Mouse (Mus musculus) kidney, embryonic 15.5 days (tissue): ENCODE data around the gene Gimap4. TPM values are rescaled to one million over a fixed set of nuclear protein-coding genes. Genes with fewer than 3 reads are reported as not detected.

Experiments
- ATAC-seq: fragments of 200-750 bp; cut with Nextera tagmentation; replicated peaks from 2 replicates; pipeline ENCODE4 v1.8.0; 2017; ENCODE audit warnings: moderate TSS enrichment; ENCODE audit not compliant: low FRiP score
- H3K27ac ChIP-seq: fragments of 300-500 bp; sonication (generic); 2 replicates; pipeline ENCODE4 v1.5.1; 2015; ENCODE audit warnings: mild to moderate bottlenecking, inconsistent platforms
- H3K27me3 ChIP-seq: fragments of 300-500 bp; sonication (generic); 2 replicates; pipeline ENCODE4 v1.6.1; 2015; ENCODE audit warnings: inconsistent platforms
- H3K36me3 ChIP-seq: fragments of 300-500 bp; sonication (generic); 2 replicates; pipeline ENCODE4 v1.6.1; 2015; ENCODE audit warnings: inconsistent platforms
- H3K4me1 ChIP-seq: fragments of 300-500 bp; sonication (generic); 2 replicates; pipeline ENCODE4 v1.6.1; 2015; ENCODE audit warnings: inconsistent platforms
- H3K4me2 ChIP-seq: fragments of 300-500 bp; sonication (generic); 2 replicates; pipeline ENCODE4 v1.6.1; 2015; ENCODE audit warnings: moderate library complexity, mild to moderate bottlenecking, inconsistent platforms
- H3K4me3 ChIP-seq: fragments of 300-500 bp; sonication (generic); replicated peaks from 2 replicates; pipeline ENCODE4 v1.5.1; 2015; ENCODE audit warnings: mild to moderate bottlenecking, inconsistent platforms
- H3K9ac ChIP-seq: fragments of 300-500 bp; sonication (generic); 2 replicates; pipeline ENCODE4 v1.6.1; 2015; ENCODE audit warnings: mild to moderate bottlenecking, inconsistent platforms
- H3K9me3 ChIP-seq: fragments of 300-500 bp; sonication (generic); replicated peaks from 2 replicates; pipeline ENCODE4 v1.6.1; 2016; ENCODE audit warnings: inconsistent platforms
- WGBS: fragments of 180-500 bp; shearing (Covaris S2); methylation state at CpG from one replicate; pipeline ENCODE4 v1.1.7; 2015; ENCODE audit warnings: mixed read lengths; 5-methylcytosine and 5-hydroxymethylcytosine counted together
- polyA plus RNA-seq: library from polyadenylated mRNA; unstranded; fragments of >200 nt; fragmentation: Nextera tagmentation; extraction: Ambion mirVana; gene quantifications from 2 replicates; pipeline ENCODE4 v1.2.1, GENCODE M21; 2015

Gimap4 gene
- polyA plus RNA-seq = 69.5 and 72.5 TPM in 2 replicates

DNA sequence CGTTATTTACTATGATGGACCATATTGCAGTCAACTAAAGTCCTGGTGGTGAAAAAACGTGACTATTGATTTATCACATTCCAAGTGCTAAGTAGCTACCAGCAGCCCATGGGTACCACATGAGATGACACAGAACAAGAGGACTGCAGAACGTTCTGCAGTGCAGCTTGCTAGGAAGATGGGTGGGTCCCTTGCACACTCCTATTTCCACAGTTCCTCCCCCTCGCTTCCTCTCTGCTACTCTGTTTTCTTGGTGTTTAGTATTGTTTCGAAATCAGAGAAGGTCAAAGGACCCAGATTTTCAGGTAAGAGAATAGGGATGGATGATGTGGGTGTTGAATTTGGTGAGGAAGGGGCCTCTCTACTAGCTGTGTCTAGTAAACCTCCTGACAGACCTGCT lies at the start of gene Gimap4:
TSS of gene Gimap4 (plus strand) at position 231 of the 400 bp plus-strand sequence.
- peak within 1 kb of the TSS; percentile 29 for H3K4me3 ChIP-seq

DNA sequence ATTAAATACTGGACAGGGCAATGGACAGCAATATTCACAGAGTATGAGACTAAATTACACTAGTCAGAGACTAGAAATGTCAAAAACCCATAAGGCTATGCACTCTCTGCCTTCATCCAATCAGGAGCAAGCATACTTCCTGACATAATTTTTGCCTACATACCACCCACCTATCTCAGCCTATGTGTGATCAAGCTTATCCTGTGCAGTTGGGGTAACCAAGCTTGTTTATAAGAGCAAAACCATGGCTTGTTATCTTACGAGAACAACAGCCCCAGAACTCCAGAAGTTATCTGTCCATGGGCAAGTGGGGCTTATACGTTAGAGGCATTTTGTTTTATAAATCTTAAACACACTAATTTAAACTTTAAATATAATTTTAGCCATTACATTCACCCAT lies 49.2 kb upstream of the Gimap4 start:
- 83% methylated on average over 2 of the region's 2 CpGs for WGBS
- H3K4me3 ChIP-seq = no peak overlapping the region
- H3K4me2 ChIP-seq = no peak overlapping the region
- no peaks in the 10 kb centered on the region for H3K27me3 ChIP-seq
- H3K9me3 ChIP-seq = no peaks in the 10 kb centered on the region
- no peak overlapping the region for H3K9ac ChIP-seq
- 0 out of 2 replicates have a peak, but pooled peaks cover under 1% of the 10 kb centered on the region for H3K4me1 ChIP-seq
- ATAC-seq = no peak
- H3K36me3 ChIP-seq = no peaks in the 10 kb centered on the region
- H3K27ac ChIP-seq = no peak overlapping the region

More for the DNA sequence above, at the start of gene Gimap4:
- H3K9ac ChIP-seq = no peak within 1 kb of the TSS
- peak within 1 kb of the TSS; percentile 26; the same call in 1 of the 2 replicates for H3K4me2 ChIP-seq
- no peaks in the 10 kb centered on the region for H3K4me1 ChIP-seq
- H3K27me3 ChIP-seq = no peaks in the 10 kb centered on the region
- no peaks in the 10 kb centered on the region for H3K9me3 ChIP-seq
- peak within 1 kb of the TSS; percentile 60 for H3K27ac ChIP-seq
- ATAC-seq = no peak
- WGBS = 49% methylated on average over 5 of the region's 5 CpGs
- no peaks in the 10 kb centered on the region for H3K36me3 ChIP-seq

DNA sequence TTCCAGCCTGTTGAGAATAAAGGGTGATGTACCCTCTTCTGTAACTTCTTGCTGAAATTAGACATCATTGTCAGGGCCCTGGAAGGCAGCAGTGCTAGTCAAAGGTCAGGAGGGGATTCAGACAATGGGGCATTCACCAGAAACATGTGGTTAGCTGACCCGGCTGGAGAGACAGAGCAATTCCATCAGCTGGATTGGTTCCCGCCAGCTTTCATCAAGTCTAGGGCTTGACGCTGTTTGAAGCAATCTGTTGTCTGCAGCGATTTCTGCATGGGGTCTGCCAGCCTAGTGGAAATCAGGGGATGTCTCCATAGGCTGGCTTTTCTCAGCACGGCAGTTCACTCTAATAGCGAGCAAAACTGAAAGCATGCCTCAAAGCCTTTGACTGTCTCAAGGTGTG lies 47.8 kb upstream of the Gimap4 start:
- no peaks in the 10 kb centered on the region for H3K36me3 ChIP-seq
- H3K27ac ChIP-seq = no peak overlapping the region
- H3K27me3 ChIP-seq = no peaks in the 10 kb centered on the region
- 73% methylated on average over 6 of the region's 6 CpGs for WGBS
- no peaks in the 10 kb centered on the region for H3K4me1 ChIP-seq
- H3K9me3 ChIP-seq = no peaks in the 10 kb centered on the region
- H3K4me2 ChIP-seq = no peak overlapping the region
- no peak overlapping the region for H3K9ac ChIP-seq
- ATAC-seq = no peak
- H3K4me3 ChIP-seq = no peak overlapping the region

DNA sequence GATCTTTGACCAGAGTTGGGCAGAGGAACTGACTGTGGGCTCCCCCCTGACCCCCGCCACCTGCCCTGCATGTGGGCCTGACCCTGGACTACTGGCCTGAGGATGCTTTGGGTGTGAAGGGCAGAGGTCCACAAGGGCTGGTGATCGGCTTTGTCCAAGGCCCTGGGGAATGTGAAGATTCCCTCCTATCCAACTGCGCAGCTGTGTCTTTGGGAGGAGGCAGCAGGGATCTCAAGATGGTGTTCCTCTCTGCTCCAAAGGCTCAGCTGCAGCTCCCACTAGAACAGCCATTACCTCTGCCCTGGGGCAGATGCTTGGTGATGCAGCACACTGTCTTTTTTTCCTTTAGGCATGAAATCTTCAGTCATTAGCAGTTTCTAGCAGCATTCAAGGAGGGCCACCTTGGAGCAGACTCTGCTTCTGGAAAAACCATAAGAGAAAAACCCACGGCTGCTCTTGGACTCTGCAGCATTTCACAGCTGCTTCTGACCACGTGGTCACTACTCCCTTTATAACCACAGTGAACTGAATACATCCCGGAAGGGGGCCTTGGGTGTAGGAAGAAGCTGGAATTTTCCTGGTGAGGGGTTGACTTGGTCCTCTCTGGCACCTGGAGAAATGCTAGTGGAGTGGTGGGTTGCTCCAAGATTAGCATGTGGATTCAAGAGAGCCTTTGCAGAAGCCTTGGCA lies 46.4 kb upstream of the Gimap4 start:
- H3K4me3 ChIP-seq = no peak overlapping the region
- H3K9ac ChIP-seq = no peak overlapping the region
- no peak overlapping the region for H3K4me2 ChIP-seq
- no peaks in the 10 kb centered on the region for H3K36me3 ChIP-seq
- no peaks in the 10 kb centered on the region for H3K27me3 ChIP-seq
- no peak overlapping the region for H3K27ac ChIP-seq
- ATAC-seq = no peak
- no peaks in the 10 kb centered on the region for H3K9me3 ChIP-seq
- WGBS = 65% methylated on average over 6 of the region's 6 CpGs
- no peaks in the 10 kb centered on the region for H3K4me1 ChIP-seq

DNA sequence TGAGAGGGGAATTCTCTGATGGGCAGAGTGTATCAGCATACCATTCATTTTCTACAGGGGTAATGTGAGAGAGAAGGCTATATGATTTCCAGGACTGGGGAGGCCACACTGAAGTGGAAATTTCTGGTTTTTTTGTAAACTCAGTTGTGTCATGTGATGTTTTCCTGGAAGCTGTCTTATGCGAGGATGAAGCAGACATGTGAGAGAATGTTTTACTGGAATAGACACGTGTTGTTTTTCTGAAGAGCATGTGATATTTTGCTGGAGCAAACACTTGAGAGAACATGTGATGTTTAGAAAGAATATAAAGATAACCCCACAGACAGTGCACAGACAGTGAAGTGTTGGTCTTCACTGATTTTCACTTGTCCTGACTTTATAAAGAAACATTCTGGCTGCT lies 45.8 kb upstream of the Gimap4 start:
- no peak for ATAC-seq
- no peaks in the 10 kb centered on the region for H3K36me3 ChIP-seq

DNA sequence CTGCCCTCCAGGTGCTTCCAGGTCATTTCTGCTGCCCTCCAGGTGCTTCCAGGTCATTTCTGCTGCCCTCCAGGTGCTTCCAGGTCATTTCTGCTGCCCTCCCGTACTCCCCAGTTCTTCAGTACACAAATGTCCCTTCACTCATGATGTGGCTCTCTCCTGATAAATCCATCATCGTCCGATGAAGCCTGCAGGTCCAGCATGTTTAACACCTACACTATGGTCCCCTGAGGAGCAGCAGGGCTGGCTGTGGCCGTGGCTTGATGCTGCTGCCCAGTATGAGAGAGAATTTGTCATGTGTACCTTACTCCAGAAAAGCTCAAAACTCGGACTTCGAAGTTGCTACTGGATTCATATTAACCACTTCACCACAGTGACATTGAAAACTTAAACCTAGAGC lies 43.0 kb upstream of the Gimap4 start:
- no peaks in the 10 kb centered on the region for H3K36me3 ChIP-seq
- H3K27me3 ChIP-seq = peaks cover 3% of the 10 kb centered on the region; the same call in 1 of the 2 replicates
- H3K4me3 ChIP-seq = no peak overlapping the region
- H3K9ac ChIP-seq = no peak overlapping the region
- no peak overlapping the region for H3K4me2 ChIP-seq
- no peaks in the 10 kb centered on the region for H3K9me3 ChIP-seq
- H3K27ac ChIP-seq = no peak overlapping the region
- no peak for ATAC-seq
- WGBS = 71% methylated on average over 6 of the region's 6 CpGs
- no peaks in the 10 kb centered on the region; the same call in 1 of the 2 replicates for H3K4me1 ChIP-seq

More for the DNA sequence above, 45.8 kb upstream of the Gimap4 start:
- Histone ChIP-seq H3K9me3 (no peaks in the 10 kb centered on the region), H3K4me1 (no peaks in the 10 kb centered on the region), H3K9ac (no peak overlapping the region), H3K27ac (no peak overlapping the region), H3K27me3 (no peaks in the 10 kb centered on the region), H3K4me3 (no peak overlapping the region), H3K4me2 (no peak overlapping the region)
- WGBS = 70% methylated on average over 2 of the region's 2 CpGs

DNA sequence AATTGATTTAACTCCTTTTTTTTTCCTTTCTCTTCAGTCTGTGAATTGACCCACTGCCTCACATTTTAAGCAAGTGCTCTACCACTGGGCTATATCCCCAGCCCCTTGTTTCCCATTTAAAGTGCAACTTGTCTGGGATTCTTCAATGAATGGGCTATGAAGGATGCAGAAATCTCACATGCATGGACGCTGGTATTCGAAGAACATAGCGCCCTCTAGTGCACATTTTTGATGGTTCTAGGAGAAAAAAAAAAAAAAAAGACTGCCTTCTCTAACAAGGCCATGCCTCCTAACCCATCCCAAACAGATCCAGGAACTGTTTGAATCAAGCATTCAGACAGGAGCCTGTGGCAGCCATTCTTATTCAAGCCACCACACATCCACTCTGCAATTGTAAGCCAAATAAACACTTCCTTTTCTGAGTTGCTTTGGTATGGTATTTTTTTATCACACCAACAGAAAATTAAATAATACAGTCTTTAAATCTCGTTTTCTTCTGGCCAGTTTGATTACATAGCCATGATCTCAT lies 41.5 kb upstream of the Gimap4 start:
- 20% methylated on average over 4 of the region's 4 CpGs for WGBS
- Histone ChIP-seq H3K4me2 (no peak overlapping the region), H3K27ac (no peak overlapping the region), H3K27me3 (peaks cover 3% of the 10 kb centered on the region; the same call in 1 of the 2 replicates), H3K4me1 (peaks cover 4% of the 10 kb centered on the region), H3K9me3 (no peaks in the 10 kb centered on the region), H3K4me3 (no peak overlapping the region), H3K36me3 (no peaks in the 10 kb centered on the region), H3K9ac (no peak overlapping the region)
- ATAC-seq = no peak

DNA sequence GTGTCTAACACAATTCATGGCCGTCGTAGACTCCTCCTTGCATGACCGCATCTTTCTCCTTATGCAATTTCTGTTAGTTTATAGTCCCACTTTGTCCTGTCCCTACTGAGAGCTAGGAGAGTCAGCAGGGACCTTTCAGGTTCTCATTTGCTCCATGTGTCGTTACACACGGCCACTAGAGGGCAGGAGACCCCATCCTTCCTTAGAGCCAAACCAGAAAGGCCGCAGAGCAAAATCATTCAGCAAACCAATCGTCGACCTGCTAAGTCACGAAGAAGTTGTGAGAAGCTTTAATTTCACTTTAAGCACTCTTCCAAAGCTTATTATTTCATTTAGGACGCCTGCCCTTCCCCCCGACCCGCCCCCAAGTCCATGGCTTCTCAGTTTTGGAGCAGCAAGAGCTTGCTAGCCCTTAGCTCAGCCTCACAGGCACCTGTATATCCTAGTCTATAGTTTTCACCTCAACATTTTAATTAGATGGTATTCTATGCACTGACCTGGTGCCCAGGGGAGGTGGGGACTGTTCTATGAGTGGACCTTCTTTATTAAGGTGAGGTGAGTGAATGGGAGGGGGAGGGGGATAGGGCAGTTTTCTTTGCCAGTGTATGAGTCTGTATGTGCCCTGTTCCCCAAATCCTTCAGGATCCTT lies 38.6 kb upstream of the Gimap4 start:
- no peak overlapping the region for H3K9ac ChIP-seq
- ATAC-seq = 0 out of 2 replicates have a peak, but pooled peaks have one; percentile 36
- 9% methylated on average over 12 of the region's 12 CpGs for WGBS
- H3K27me3 ChIP-seq = peaks cover 3% of the 10 kb centered on the region; the same call in 1 of the 2 replicates
- H3K4me2 ChIP-seq = no peak overlapping the region
- no peaks in the 10 kb centered on the region for H3K36me3 ChIP-seq
- no peak overlapping the region for H3K4me3 ChIP-seq
- no peak overlapping the region for H3K27ac ChIP-seq
- no peaks in the 10 kb centered on the region for H3K9me3 ChIP-seq
- peaks cover 4% of the 10 kb centered on the region for H3K4me1 ChIP-seq

DNA sequence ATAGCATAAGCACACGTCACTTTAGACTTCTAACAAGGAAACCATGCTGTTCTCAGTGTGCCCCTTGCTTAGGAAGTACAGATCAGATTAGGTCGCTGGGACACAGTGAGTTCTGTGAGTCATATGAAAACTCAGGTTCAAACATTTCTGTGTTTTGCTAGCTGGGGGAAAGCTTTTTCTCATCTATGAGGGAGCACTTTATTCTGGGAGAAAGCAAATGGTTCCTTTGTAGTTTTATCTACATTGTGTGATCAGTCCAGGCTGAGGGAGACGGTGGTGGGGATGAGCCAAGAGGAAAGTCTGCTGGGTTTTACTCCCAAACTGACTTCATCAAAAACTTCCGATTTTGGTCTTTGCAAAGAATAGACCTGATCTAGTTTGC lies 38.0 kb upstream of the Gimap4 start:
- Histone ChIP-seq H3K9me3 (no peaks in the 10 kb centered on the region), H3K27ac (no peak overlapping the region), H3K4me1 (peaks cover 4% of the 10 kb centered on the region), H3K4me3 (no peak overlapping the region), H3K4me2 (no peak overlapping the region), H3K36me3 (no peaks in the 10 kb centered on the region), H3K9ac (no peak overlapping the region), H3K27me3 (peaks cover 3% of the 10 kb centered on the region; the same call in 1 of the 2 replicates)
- no peak for ATAC-seq
- WGBS = 79% methylated on average over 4 of the region's 4 CpGs

DNA sequence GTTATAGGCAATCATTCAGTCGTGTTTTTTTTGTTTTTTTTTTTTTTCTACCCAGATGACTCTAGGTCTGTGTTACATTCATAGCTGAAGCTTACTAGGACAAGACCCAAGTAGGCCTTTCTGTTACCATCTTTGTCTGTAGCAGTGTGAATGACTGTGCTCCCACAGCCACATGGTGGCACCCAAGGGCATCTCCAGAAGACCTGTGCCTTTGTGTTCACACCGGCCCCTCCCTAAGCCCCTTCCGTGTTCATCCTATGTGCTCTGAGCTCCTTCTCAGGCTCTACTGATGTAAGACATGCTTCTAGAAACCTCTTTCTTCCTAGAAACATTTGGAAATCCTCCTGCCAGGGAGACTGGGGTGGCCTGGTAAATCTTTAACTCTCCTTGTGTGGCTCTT lies 37.4 kb upstream of the Gimap4 start, which contains the start of gene Gimap8:
TSS of gene Gimap8 (plus strand) at position 240 of the 400 bp plus-strand sequence.
- Histone ChIP-seq H3K9ac (no peak within 1 kb of the TSS), H3K27ac (no peak within 1 kb of the TSS), H3K4me1 (peaks cover 4% of the 10 kb centered on the region), H3K9me3 (no peaks in the 10 kb centered on the region), H3K27me3 (peaks cover 3% of the 10 kb centered on the region; the same call in 1 of the 2 replicates), H3K36me3 (no peaks in the 10 kb centered on the region), H3K4me3 (peak within 1 kb of the TSS; percentile 14), H3K4me2 (peak within 1 kb of the TSS; percentile 28)
- WGBS = 43% methylated on average over 3 of the region's 3 CpGs
- no peak for ATAC-seq

DNA sequence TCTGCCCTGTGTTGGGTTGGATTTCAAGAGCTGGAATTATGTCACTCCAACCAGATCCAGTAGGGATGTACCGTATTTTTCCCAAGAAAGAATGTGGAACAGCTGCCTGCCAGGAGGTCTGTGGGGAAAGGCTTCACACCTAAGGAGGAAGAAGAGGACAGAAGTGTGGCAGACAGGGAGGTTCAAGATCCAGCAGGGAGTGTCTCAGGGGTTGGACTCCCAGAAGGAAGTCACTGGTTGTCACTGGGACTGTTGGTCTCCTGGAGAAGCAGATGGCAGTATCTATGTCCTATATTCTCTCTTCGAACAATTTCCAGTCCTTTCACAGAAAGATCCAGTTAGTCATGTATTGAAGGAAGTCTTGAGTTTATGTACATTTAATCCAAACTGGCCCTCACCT lies 36.7 kb upstream of the Gimap4 start:
- Histone ChIP-seq H3K4me1 (peaks cover 4% of the 10 kb centered on the region), H3K4me2 (peak overlapping the region; percentile 28), H3K27ac (no peak overlapping the region), H3K4me3 (0 out of 2 replicates have a peak overlapping the region, but pooled peaks have one; percentile 14), H3K9ac (no peak overlapping the region), H3K36me3 (no peaks in the 10 kb centered on the region), H3K27me3 (peaks cover 3% of the 10 kb centered on the region; the same call in 1 of the 2 replicates), H3K9me3 (no peaks in the 10 kb centered on the region)
- no peak for ATAC-seq
- 92% methylated on average over 2 of the region's 2 CpGs for WGBS

DNA sequence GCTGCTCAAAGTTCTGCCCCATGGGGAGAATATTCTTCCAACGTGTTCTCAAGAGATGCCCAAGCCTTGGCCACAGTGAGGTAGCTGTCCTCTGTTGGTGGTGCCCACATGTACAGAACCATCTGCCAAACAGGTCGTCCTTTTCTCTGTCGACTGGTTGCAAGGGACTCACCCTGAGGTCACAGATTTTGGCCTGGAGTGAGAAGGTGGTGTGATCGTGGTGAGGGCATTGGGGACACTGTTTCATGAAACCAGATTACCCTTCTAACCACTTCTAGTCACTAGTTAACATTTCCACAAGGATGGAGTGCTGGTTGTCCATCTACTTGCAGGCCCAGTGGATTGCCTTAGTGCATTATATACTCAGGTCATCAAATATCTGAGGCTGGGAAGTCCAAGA lies 35.6 kb upstream of the Gimap4 start:
- WGBS = 89% methylated on average over 4 of the region's 4 CpGs

More for the DNA sequence above, 35.6 kb upstream of the Gimap4 start:
- Histone ChIP-seq H3K9me3 (no peaks in the 10 kb centered on the region), H3K4me3 (no peak overlapping the region), H3K4me2 (no peak overlapping the region), H3K36me3 (no peaks in the 10 kb centered on the region), H3K27me3 (peaks cover 3% of the 10 kb centered on the region; the same call in 1 of the 2 replicates), H3K4me1 (peaks cover 4% of the 10 kb centered on the region), H3K9ac (no peak overlapping the region), H3K27ac (no peak overlapping the region)
- no peak for ATAC-seq
